Mouse (Mus musculus) forebrain, embryonic 12.5 days (tissue): Measurements from ENCODE around the gene Ptpn5. TPM values are rescaled to one million over a fixed set of nuclear protein-coding genes. Genes with fewer than 3 reads are reported as not detected.

Source experiments
- ATAC-seq: fragments of 200-750 bp; cut with Nextera tagmentation; 2 replicates; pipeline ENCODE4 v1.8.0; 2017; ENCODE audit warnings: moderate TSS enrichment; ENCODE audit not compliant: low FRiP score
- H3K27ac ChIP-seq: fragments of 300-500 bp; sonication (generic); 2 replicates; pipeline ENCODE4 v1.5.1; 2016; ENCODE audit warnings: mild to moderate bottlenecking
- H3K27me3 ChIP-seq: fragments of 300-500 bp; sonication (generic); 2 replicates; pipeline ENCODE4 v1.6.1; 2016; ENCODE audit warnings: mild to moderate bottlenecking
- H3K36me3 ChIP-seq: fragments of 300-500 bp; sonication (generic); replicated peaks from 2 replicates; pipeline ENCODE4 v1.6.1; 2016; ENCODE audit warnings: mild to moderate bottlenecking
- H3K4me1 ChIP-seq: fragments of 300-500 bp; sonication (generic); 2 replicates; pipeline ENCODE4 v1.6.1; 2016
- H3K4me2 ChIP-seq: fragments of 300-500 bp; sonication (generic); 2 replicates; pipeline ENCODE4 v1.6.1; 2016; ENCODE audit warnings: mild to moderate bottlenecking, moderate library complexity
- H3K4me3 ChIP-seq: fragments of 300-500 bp; sonication (generic); replicated peaks from 2 replicates; pipeline ENCODE4 v1.5.1; 2016; ENCODE audit warnings: mild to moderate bottlenecking
- H3K9ac ChIP-seq: fragments of 300-500 bp; sonication (generic); 2 replicates; pipeline ENCODE4 v1.6.1; 2016; ENCODE audit warnings: mild to moderate bottlenecking
- H3K9me3 ChIP-seq: fragments of 300-500 bp; sonication (generic); 2 replicates; pipeline ENCODE4 v1.6.1; 2016
- WGBS: fragments of 180-500 bp; shearing (Covaris S2); methylation state at CpG from one replicate; pipeline ENCODE4 v1.1.7; 2016; 5-methylcytosine and 5-hydroxymethylcytosine counted together
- polyA plus RNA-seq: library from polyadenylated mRNA; unstranded; fragments of >200 nt; fragmentation: Nextera tagmentation; extraction: Ambion mirVana; gene quantifications from 2 replicates; pipeline ENCODE4 v1.2.1, GENCODE M21; 2016

Gene Ptpn5
- polyA plus RNA-seq, 1 experiment from 2014 or later = 30.6 TPM

- no peak overlapping the region for H3K9ac ChIP-seq
- no peak overlapping the region for H3K4me2 ChIP-seq
- no peak for ATAC-seq
- no peaks in the 10 kb centered on the region for H3K27me3 ChIP-seq
- no peaks in the 10 kb centered on the region for H3K9me3 ChIP-seq
- H3K4me1 ChIP-seq = no peaks in the 10 kb centered on the region
- no peaks in the 10 kb centered on the region for H3K36me3 ChIP-seq
- H3K4me3 ChIP-seq = no peak overlapping the region
- WGBS = 90% methylated on average over 13 of the region's 13 CpGs
- no peak overlapping the region for H3K27ac ChIP-seq
These were observed 24.7 kb downstream of the Ptpn5 start for GRCm38 (mm10) chr7:47108779-47109189.

- H3K9me3 ChIP-seq = no peaks in the 10 kb centered on the region
- H3K27ac ChIP-seq = no peak overlapping the region
- H3K4me1 ChIP-seq = no peaks in the 10 kb centered on the region
- no peak overlapping the region for H3K4me3 ChIP-seq
- no peaks in the 10 kb centered on the region for H3K36me3 ChIP-seq
- H3K27me3 ChIP-seq = no peaks in the 10 kb centered on the region
- H3K4me2 ChIP-seq = no peak overlapping the region
- ATAC-seq = no peak
- H3K9ac ChIP-seq = no peak overlapping the region
These were observed 26.5 kb downstream of the Ptpn5 start for GRCm38 (mm10) chr7:47106949-47107348.

- 81% methylated on average over 1 of the region's 1 CpGs for WGBS
- H3K27me3 ChIP-seq = no peaks in the 10 kb centered on the region
- H3K9me3 ChIP-seq = no peaks in the 10 kb centered on the region
- no peak overlapping the region for H3K9ac ChIP-seq
- no peaks in the 10 kb centered on the region for H3K4me1 ChIP-seq
- H3K4me2 ChIP-seq = no peak overlapping the region
- no peak overlapping the region for H3K4me3 ChIP-seq
- H3K36me3 ChIP-seq = no peaks in the 10 kb centered on the region
- H3K27ac ChIP-seq = no peak overlapping the region
- no peak for ATAC-seq
These were observed 29.6 kb downstream of the Ptpn5 start for GRCm38 (mm10) chr7:47103671-47104414.

- no peak overlapping the region for H3K4me2 ChIP-seq
- ATAC-seq = no peak
- no peaks in the 10 kb centered on the region for H3K9me3 ChIP-seq
- H3K36me3 ChIP-seq = no peaks in the 10 kb centered on the region
- 70% methylated on average over 2 of the region's 2 CpGs for WGBS
- H3K27me3 ChIP-seq = no peaks in the 10 kb centered on the region
- no peak overlapping the region for H3K27ac ChIP-seq
- no peak overlapping the region for H3K9ac ChIP-seq
- H3K4me1 ChIP-seq = no peaks in the 10 kb centered on the region
- H3K4me3 ChIP-seq = no peak overlapping the region
These were observed 30.5 kb downstream of the Ptpn5 start for GRCm38 (mm10) chr7:47102970-47103369.

GRCm38 (mm10) chr7:47100615-47101014 is 32.9 kb downstream of the Ptpn5 start:
- Histone ChIP-seq H3K9me3 (no peaks in the 10 kb centered on the region), H3K27me3 (no peaks in the 10 kb centered on the region), H3K4me2 (no peak overlapping the region), H3K9ac (no peak overlapping the region), H3K27ac (no peak overlapping the region), H3K36me3 (no peaks in the 10 kb centered on the region), H3K4me3 (no peak overlapping the region), H3K4me1 (no peaks in the 10 kb centered on the region)
- no peak for ATAC-seq
- WGBS = 46% methylated on average over 6 of the region's 6 CpGs

- no peak overlapping the region for H3K9ac ChIP-seq
- H3K36me3 ChIP-seq = no peaks in the 10 kb centered on the region
- H3K9me3 ChIP-seq = no peaks in the 10 kb centered on the region
- H3K4me1 ChIP-seq = no peaks in the 10 kb centered on the region
- H3K4me2 ChIP-seq = no peak overlapping the region
- WGBS = 84% methylated on average over 7 of the region's 7 CpGs
- ATAC-seq = no peak
- no peaks in the 10 kb centered on the region for H3K27me3 ChIP-seq
- H3K4me3 ChIP-seq = no peak overlapping the region
- no peak overlapping the region for H3K27ac ChIP-seq
These were observed 34.2 kb downstream of the Ptpn5 start for GRCm38 (mm10) chr7:47099306-47099705.

GRCm38 (mm10) chr7:47098044-47098443 is 35.4 kb downstream of the Ptpn5 start:
- Histone ChIP-seq H3K9me3 (no peaks in the 10 kb centered on the region), H3K4me1 (no peaks in the 10 kb centered on the region), H3K27me3 (no peaks in the 10 kb centered on the region), H3K4me3 (no peak overlapping the region), H3K27ac (no peak overlapping the region), H3K9ac (no peak overlapping the region), H3K4me2 (no peak overlapping the region), H3K36me3 (no peaks in the 10 kb centered on the region)
- 72% methylated on average over 7 of the region's 7 CpGs for WGBS
- no peak for ATAC-seq

GRCm38 (mm10) chr7:47094969-47095368 is 38.5 kb downstream of the Ptpn5 start:
- no peak overlapping the region for H3K4me3 ChIP-seq
- no peaks in the 10 kb centered on the region for H3K4me1 ChIP-seq
- no peak overlapping the region for H3K27ac ChIP-seq
- WGBS = 85% methylated on average over 2 of the region's 2 CpGs
- H3K4me2 ChIP-seq = no peak overlapping the region
- H3K9me3 ChIP-seq = no peaks in the 10 kb centered on the region
- no peaks in the 10 kb centered on the region for H3K36me3 ChIP-seq
- no peaks in the 10 kb centered on the region for H3K27me3 ChIP-seq
- ATAC-seq = no peak
- H3K9ac ChIP-seq = no peak overlapping the region

GRCm38 (mm10) chr7:47093935-47094334 is 39.5 kb downstream of the Ptpn5 start:
- no peaks in the 10 kb centered on the region for H3K4me1 ChIP-seq
- H3K9me3 ChIP-seq = no peaks in the 10 kb centered on the region
- no peak overlapping the region for H3K4me3 ChIP-seq
- no peak for ATAC-seq
- WGBS = 81% methylated on average over 5 of the region's 5 CpGs
- H3K27ac ChIP-seq = no peak overlapping the region
- no peaks in the 10 kb centered on the region for H3K27me3 ChIP-seq
- H3K9ac ChIP-seq = no peak overlapping the region
- H3K4me2 ChIP-seq = no peak overlapping the region
- H3K36me3 ChIP-seq = no peaks in the 10 kb centered on the region

- Histone ChIP-seq H3K27ac (no peak overlapping the region), H3K9me3 (no peaks in the 10 kb centered on the region), H3K27me3 (no peaks in the 10 kb centered on the region), H3K9ac (no peak overlapping the region), H3K4me2 (no peak overlapping the region), H3K4me1 (no peaks in the 10 kb centered on the region), H3K4me3 (no peak overlapping the region), H3K36me3 (0 out of 2 replicates have a peak, but pooled peaks cover 6% of the 10 kb centered on the region)
- WGBS = 86% methylated on average over 1 of the region's 1 CpGs
- ATAC-seq = no peak
These were observed 48.4 kb downstream of the Ptpn5 start for GRCm38 (mm10) chr7:47085075-47085474.

GRCm38 (mm10) chr7:47081277-47081676 is 52.2 kb downstream of the Ptpn5 start:
- Histone ChIP-seq H3K36me3 (no peaks in the 10 kb centered on the region), H3K27ac (no peak overlapping the region), H3K4me1 (no peaks in the 10 kb centered on the region), H3K27me3 (no peaks in the 10 kb centered on the region), H3K9me3 (no peaks in the 10 kb centered on the region), H3K9ac (no peak overlapping the region), H3K4me3 (no peak overlapping the region), H3K4me2 (no peak overlapping the region)
- 52% methylated on average over 6 of the region's 6 CpGs for WGBS
- ATAC-seq = no peak

GRCm38 (mm10) chr7:47080868-47081267 is 52.6 kb downstream of the Ptpn5 start:
- Histone ChIP-seq H3K27me3 (no peaks in the 10 kb centered on the region), H3K9me3 (no peaks in the 10 kb centered on the region), H3K4me3 (no peak overlapping the region), H3K4me2 (no peak overlapping the region), H3K36me3 (no peaks in the 10 kb centered on the region), H3K4me1 (no peaks in the 10 kb centered on the region), H3K27ac (no peak overlapping the region), H3K9ac (no peak overlapping the region)
- WGBS = 71% methylated on average over 3 of the region's 3 CpGs
- ATAC-seq = no peak

- no peaks in the 10 kb centered on the region for H3K9me3 ChIP-seq
- ATAC-seq = no peak
These were observed 56.0 kb downstream of the Ptpn5 start for GRCm38 (mm10) chr7:47077451-47077850.

More at GRCm38 (mm10) chr7:47077451-47077850, 56.0 kb downstream of the Ptpn5 start:
- H3K9ac ChIP-seq = no peak overlapping the region
- H3K27ac ChIP-seq = no peak overlapping the region
- H3K36me3 ChIP-seq = no peaks in the 10 kb centered on the region
- no peak overlapping the region for H3K4me2 ChIP-seq
- WGBS = 72% methylated on average over 8 of the region's 8 CpGs
- no peak overlapping the region for H3K4me3 ChIP-seq
- H3K27me3 ChIP-seq = no peaks in the 10 kb centered on the region
- no peaks in the 10 kb centered on the region for H3K4me1 ChIP-seq
